Mouse (Mus musculus) spleen, postnatal 14 days (tissue): ENCODE data around the gene Kntc1.

Experiments
- DNase-seq, 2 experiments: peaks; one replicate each; pipeline ENCODE4 v3.0.0; 2021 to 2022; ENCODE audit warnings: low spot score in 2 of 2

Kntc1 gene

DNA sequence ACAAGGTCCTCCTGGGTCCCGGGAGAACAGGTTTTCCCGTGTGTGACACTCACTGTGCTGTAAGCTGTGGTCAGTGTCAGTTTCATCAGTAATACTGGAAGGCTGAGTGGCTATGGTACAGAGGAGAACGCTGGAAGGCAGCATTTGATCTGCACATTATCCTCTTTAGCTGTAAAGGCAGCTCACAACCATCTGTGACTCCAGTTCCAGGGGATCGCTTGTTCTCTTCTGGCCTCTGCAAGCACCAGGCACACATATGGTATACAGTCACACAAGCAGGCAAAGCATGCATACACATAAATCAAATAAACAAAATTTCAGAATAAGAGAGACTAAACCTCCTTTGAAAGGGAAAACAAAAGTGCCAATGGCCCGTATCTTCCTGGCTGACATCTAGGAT is 59.0 kb downstream of the Kntc1 start:
- DNase-seq = no peak

DNA sequence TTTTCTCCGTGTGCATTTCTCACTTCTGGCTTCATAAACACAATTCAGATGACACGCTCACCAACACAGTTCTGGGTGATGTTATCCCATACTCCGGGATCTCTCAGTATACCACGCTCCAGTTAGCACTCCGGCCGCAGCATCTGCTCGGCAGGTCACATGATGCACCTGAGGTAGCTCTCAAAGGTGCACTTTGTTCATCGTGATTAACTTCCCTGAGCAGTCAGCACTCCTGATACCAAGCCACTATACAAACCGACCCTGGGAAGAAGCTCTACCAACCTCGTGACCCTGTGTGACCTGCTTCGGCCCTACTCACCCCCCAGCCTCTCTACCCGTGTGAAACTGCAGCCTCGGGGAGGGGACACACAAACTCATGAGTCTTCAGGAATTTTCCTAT is 59.6 kb downstream of the Kntc1 start:
- DNase-seq = no peak

DNA sequence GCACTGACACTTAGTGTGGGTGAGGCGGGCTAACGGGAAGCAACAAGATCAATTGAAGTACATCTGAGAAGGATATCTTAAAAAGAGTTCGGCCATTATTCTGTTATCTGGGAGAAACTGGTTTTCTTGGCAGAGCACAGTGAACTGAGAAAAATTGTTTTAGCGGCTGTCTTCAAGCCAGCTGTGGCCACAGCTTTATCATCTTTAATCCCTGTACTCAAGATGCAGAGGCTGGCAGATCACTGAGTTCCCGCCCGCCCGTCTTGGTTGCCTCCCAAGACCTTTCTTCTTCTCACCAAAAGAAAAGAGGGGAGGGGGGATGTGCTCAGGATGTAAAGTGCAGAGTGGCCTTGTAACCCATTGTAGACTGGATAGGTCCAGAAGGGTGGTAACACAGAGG is 67.4 kb downstream of the Kntc1 start:
- DNase-seq = no peak

DNA sequence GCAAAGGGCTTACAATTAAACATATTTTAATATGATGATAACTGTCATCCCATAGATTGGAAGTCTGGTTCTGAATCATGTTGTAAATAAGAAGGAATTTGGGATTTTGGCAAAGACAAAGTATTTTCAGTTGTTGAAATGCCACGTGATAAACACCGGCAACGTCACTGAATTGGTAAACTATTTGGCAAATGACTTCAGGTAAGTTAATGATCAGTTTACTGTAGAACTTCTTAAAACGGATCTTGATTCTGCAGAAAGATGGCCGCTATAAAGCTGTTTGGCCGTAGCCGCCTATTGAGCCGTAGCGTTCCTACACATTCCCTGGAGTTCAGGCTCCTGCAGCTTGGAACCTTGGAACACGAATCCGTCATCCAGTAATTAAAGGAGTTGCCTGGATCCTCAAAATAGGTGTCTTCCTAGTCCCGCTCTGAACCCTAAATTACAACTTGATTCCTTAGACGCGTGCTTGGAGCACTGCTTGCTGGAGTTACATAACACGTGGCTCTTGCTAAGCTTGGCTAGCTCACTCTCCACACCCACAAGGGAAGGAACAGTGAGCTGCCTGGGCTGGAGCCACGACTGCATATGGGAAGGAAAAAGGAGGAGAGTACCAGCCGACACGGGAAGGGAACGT is 69.5 kb downstream of the Kntc1 start:
- DNase-seq = no peak

DNA sequence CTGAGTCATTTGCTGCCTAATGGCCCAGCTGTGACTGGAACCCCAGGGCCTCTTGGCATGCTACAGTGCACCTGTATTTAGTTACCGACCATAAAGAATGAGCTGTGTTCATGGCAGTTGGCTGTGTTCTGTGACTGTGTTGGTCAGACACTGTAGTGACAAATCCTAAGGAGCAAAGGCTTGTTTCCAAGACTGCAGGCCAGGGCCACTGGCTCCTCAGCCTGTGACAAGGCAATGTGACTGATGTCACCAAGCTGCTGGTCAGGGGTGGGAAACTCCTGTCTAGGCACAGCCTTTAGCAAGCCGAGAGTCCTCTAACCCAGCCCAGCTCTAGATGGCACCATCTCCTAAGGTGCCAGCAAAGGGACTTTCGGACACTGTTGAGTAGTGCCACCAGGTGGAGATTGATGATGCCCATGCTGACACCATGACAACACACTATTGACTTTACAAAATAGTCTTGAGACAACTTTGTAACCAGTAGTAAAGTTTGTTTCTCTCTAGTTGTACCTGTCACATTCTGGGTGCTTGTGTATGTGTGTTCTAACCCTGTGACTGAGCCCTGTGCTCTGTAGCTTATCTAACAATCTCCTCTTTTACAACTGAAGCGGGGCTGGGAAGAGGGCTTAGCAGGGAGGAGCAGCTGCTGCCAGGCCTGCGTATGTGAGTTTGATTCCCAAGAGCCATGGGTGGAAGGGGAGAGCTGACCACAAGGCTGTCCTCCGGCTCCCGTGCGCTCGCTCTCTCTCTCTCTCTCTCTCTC is 71.2 kb downstream of the Kntc1 start:
- no peak for DNase-seq

DNA sequence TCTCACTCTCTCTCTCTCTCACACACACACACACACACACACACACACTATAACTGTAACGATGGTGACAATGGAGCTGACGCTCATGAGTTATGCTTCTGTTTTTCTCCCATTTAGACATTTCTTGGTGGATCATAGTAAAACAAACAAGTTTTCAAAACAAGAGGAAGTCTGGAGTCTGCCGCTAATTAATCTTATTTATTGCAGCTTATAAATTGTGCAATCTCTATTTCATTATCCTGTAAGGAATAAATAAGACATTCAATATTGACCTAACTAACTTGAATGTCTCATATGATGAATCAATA is 71.7 kb downstream of the Kntc1 start:
- DNase-seq = no peak

DNA sequence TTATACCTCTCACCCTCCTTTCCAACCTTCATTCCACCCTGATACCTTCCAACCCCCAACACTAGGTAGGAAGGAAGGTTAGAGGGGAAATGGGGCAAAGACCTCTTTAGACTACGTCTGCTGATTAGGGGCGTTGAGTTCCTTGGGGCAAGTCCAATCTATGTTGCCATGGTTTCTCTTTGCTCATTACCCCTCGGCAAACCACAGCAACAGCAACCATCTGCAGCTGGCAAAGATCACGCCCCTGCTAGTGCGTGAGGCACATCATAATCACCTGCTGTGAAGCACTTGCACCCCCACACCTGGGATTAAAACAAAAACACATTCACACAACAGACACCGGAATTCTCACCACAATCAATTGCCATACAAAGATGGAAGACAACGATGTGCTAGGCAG is 73.2 kb downstream of the Kntc1 start:
- no peak for DNase-seq

DNA sequence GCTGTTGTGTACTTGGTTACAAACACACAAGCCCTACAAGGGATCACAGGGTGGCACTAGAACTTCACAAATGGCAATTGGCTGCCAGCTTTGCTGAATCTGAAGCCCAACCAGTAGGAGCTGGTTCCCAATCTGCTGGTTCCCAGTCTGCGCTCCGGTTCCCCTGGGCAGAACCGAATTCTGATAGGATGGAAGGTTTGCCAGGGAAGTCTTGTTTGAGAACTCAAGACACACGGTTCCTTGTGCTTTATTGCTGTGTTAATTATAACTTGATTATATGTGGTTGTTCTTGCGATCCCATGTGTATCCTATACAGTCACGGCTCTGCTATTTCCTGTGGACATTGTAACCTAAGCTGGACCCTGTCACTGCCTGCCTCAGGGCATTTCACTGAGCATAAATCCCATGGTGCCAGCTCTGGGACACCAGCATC is 78.2 kb downstream of the Kntc1 start:
- DNase-seq = no peak

DNA sequence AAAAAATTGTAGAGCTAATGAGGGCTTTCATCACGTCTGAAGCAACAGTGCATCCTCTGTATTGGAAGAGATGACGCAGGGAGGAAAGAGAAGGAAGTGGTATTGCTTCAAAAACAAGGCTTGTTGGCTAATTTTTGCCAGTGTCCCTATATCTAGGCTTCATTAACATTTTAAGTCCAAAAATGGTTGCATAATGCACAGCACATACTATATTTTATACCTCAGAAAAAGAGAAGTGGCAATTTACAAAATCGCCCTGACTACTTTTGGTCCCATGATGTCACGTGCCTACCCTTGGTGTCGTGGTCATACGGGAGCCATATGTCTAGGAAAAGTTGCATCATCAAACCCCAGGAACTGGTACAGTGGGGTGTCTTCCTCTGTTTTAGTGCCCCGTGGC is 82.8 kb downstream of the Kntc1 start:
- DNase-seq = no peak

DNA sequence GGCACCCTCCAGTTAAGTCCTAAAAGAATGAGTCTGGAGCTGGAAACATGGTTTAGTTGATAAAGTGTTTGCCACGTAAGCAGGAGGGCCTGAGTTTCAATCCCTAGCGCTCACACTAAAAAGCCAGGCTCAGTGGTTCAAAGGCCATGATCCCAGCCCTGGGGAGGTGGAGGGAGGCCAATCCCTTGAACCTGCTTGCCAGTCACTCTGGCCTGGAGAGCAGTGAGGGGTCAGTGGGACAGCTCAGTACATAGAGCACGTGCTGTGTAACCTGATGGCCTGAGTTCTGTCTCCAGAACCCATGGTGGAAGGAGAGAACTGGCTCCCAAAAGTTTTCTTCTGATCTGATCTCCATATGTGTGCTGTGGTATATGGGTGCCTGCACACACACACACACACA is 85.3 kb downstream of the Kntc1 start:
- no peak for DNase-seq

DNA sequence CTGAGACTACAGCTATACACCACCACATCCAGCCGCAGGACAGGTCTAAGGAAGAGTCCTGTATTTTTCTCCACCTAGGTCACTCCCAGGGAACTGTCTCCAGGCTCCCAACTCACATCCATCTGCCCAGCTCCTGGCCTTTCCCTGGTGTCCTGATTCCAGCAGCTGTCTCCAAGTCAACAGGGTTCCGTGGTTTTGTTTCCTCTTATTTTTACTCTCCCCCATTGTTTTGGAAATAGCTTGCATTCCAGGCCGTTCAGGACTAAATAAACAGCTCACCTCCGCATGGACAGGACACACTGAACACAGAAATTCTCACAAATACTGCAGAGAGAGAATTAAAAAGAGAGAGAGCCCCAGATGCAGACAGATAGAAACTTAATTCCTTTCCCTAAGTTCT is 87.9 kb downstream of the Kntc1 start:
- DNase-seq = no peak

DNA sequence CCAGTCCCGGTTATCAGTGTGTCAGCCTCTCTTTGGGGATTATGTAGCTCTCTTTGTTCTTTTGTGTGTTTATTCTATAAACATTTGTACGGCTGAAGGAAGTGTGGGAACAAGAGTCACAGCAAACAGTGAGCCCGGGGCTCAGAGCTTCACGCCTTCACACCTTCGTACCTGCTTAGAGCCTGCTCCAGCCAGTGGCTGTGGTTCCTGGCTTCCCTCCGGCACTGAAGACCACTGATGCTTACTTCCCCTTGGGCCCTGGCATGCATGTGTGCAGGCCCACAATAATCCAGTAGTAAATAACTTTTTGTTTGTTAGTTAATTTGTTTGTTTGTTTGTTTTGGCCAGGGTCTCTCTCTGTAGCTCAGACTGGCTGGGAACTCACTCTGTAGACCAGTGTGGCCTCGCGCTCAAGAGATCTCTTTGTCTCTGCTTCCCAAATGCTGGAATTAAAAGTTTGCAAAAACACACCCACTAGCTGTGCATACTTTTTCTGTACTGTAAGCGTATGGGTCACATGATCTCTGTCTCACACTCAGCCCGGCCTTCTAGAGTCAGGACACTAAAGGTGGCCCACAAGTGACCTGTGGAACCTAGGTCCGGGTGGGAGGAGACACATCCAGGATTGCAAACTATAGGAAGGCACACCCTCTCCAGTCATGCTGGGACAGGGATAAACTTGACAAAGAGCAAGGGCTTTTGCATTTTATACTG is 92.9 kb downstream of the Kntc1 start:
- no peak for DNase-seq

DNA sequence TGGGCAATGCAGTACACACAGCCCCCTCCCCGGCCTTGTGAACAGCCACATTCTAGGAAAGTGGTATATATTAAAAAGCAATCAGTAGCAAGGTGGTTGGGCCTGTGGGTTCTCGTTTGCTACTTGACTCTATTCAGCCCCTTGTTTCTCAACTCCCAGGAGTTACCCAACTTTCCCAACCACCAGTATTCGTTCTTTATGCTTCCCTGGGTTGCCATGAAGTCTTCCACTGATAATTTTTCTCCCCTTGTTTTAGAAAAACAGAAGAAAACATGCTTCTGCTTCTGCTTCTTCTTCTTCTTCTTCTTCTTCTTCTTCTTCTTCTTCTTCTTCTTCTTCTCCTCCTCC is 93.4 kb downstream of the Kntc1 start:
- DNase-seq = no peak

DNA sequence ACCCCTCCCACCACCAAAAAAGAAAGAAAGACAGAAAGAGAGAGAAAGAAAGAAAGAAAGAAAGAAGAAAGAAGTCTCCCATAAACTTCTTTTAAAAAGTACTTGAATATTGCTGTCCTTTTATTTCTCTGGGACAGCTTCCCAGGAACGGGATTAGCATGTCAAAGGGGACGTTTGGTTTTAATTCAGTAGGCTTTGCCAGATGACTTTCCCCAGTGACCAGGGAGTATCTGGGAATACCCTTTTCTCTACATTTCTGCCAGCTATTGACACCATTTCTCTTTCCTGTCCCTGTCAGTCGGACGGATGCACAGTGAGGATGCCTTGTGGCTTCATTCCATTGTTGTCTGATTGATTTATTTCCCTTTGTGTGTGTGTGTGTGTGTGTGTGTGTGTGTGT is 94.3 kb downstream of the Kntc1 start:
- DNase-seq = no peak

DNA sequence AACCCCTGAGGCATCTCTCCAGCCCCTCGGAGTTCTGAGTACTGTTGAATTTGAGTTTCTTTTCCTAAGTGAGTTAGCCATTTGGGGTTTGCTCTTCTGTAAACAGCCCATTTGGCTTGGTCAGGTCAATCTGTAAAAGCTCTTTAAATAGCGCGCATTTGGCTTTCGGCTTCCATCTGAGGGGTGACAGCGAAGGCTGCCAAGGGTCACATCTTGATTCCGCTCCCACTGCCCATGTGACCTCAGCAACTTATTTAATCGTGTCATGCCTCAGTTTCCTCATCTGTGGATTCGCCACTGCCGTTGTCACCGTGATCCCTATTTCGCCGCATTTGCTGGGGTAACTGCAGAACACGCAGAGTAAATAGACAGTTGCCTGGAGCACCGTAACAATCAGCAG is 94.8 kb downstream of the Kntc1 start:
- DNase-seq = no peak

DNA sequence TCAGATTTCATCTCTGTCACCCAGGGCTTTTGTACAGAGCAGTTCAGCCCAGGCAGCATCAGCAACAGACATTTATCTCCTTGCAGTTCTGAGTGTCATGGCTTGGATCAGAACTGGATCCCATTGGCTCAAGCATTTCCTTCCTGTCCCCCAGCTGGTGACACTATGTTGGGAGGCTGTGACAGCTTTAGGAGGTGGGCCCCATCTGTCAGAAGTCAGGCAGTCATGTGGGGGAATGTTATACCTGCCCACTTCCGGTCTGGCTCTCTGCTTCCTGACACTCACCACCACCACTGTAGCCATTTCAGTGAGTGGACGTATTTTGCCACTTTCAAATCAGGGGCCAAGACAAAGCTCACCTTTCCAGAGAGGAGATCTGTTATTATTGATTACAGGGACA is 101.9 kb downstream of the Kntc1 start:
- no peak for DNase-seq

DNA sequence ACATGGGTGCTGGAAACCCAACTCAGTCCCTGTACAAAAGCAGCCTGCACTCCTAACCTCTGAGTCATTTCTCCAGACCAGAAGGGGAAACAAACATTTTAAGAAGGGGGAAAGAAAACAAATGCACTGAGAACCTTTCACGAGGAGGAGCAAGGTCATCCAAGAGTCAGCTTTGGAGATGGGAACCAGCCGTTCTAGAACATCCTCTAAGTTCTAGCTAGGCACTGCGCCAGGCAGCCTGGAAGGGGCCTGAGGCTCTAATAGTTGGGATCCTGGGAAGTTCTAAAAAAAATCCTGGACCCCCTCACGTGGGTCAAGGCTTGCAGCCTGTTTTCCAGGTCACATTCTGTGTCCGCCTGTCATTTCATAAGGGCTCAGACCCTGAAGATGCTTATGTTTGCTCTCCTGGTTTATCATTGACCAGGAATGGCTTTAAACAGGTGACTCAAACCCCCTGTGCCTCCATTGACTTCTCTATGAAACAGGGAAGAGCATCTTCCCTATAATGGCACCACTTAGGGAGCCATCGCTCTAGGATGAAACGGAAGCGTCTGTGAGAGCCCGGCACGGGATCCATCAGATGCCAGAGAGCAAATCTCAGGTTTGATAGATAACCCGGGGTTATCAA is 104.5 kb downstream of the Kntc1 start:
- DNase-seq = no peak

DNA sequence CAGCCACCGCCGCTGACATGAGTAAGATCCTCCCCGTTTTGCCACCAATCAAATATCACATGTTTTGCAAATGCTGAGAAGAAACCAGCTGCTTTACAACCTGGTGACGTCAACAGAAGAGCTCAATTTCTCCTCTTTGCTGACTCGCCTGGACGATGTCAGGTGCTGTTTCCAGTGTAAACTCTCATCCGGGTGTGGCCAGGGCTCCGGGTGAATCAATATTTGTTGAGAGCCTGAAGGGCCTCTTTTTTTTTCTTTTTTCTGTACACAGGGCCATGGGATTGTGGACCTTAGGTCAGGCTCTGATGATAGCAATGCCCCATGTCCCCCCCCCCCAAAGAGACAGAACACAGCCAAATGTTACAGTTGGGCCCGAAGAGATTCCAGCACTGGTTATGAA is 105.0 kb downstream of the Kntc1 start:
- no peak for DNase-seq

DNA sequence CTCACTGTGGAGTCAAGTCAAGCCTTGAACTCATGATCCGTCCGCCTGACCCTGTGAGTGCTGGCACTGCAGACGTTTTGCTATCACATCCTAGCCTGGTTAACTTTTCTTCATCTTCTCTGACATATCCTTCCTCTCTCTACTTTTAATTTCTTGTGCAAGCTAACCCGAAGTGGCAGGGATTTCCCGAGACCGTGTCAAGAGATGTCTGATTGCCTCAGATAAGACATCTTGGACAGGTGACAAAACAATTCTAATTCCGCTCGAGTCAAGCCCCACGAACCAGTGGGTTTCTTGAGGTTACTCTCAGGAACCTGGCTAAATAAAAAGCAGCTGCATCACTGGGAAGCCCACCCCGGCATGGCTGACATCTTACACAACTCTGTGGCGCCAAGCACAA is 109.3 kb downstream of the Kntc1 start:
- no peak for DNase-seq

DNA sequence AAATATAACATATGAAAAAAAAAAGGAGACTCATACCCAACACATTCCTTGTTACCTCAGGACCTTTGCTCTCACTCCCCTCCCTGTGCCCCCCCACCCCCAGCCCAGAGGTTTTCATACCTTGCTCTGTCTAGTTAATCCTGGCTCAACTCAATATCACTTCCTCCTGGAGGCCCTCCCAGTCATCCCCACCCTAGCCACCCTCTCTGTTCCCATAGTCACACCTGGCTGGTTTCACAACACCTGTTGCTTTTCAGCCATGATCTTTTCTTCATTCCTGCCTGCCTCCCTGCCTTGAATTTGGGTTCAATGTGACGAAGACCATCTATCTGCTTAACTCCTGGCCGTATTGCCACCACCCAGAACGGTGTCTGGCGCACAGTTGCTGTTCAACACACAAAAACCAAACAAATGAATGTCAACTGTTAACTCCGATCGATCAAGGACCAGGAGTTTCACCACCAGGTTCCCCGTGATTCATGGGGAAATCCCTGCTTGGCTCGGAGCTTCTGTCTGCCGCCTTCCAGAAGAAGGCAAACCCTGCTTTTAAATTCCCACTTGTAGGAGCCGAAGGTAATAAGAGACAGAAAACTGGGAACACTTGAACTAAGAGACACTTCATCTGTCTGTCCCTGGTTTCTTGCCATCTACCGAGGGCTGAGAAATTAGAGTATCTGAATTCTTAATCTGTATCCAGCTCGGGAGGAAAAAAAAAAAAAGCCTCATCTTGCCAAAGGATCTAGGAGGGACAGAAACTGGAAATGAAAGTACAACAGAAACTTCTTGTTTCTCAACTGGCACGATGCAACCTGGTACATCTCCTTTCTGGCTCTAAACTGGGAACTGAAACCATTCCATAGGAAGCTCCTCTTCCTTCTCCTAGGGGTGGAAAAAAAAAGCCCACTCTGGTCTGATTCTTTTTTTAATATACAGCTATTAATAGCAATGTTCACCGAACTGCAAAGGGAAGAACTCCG is 113.1 kb downstream of the Kntc1 start:
- no peak for DNase-seq

DNA sequence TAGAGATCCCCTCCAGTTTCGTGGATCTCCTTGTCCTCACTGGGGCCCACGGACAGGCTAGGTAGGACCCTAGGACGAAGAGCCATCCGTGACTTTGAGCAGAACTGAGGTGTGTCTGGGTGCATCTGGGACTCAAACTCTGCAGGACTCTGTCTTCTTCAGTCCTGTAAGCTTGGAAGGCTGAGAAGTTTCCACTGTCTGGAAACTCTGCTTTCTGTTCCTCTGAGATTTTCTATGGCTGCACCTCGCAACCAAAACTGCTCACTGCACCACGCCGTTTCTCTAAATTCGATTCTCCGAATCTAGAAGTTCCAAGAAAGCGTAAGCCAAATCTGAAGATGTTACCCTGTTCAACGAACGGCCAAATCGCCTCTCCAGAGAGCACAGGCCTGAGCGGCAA is 114.4 kb downstream of the Kntc1 start:
- no peak for DNase-seq

DNA sequence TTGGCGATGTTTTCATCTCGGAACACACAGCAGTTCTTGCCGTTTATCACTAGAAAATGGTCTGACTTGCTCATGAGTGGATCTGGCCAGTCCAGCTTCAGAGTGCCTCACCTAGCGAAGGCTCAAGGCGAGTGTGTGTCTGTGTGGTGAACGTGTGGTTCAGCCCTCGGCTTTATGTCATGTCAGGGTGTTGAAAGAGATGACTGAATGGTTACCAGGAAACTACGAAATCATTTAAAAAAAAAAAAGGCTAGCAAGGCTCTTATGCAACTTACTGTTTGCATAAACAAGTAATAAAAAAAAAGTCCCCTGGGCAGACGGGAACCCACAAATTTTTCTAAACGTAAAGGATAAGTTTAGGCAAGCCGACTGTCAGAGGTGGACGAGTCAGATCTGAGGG is 115.8 kb downstream of the Kntc1 start, which contains the start of gene Hcar2:
TSS of gene Hcar2 (minus strand) at position 135 of the 400 bp plus-strand sequence.
- DNase-seq = no peak
